Mouse (Mus musculus) G1E (cell line): ENCODE data around the gene Prorsd1.

Source experiments
- CTCF ChIP-seq: IDR thresholded peaks from 2 replicates; pipeline ENCODE4 v1.5.1; 2012; ENCODE audit warnings: low read depth, low read length, inconsistent platforms, mixed read lengths
- GATA1 ChIP-seq: IDR thresholded peaks from 2 replicates; pipeline ENCODE4 v1.6.1; 2012; ENCODE audit warnings: borderline replicate concordance, low read length, inconsistent platforms, mixed read lengths

- TF ChIP-seq CTCF (no peak), GATA1 (no peak)
These were observed 21.7 kb downstream of the Prorsd1 start for GRCm38 (mm10) chr11:29493135-29493534.
